Mouse (Mus musculus) spleen, adult 12 weeks (tissue): ENCODE data around the gene Pla2g4e.

ENCODE experiments used
- DNase-seq: peaks from one replicate; pipeline ENCODE4 v3.0.0; 2022; ENCODE audit warnings: low spot score

The Pla2g4e gene

GRCm38 (mm10) chr2:120117346-120117745 lies 127.8 kb downstream of the Pla2g4e start:
- no peak for DNase-seq
